Mouse (Mus musculus) G1E-ER4 (cell line): ENCODE data around the gene Apex1. TPM values are rescaled to one million over a fixed set of nuclear protein-coding genes. Genes with fewer than 3 reads are reported as not detected.

Experiments
- GATA1 ChIP-seq: IDR thresholded peaks from one replicate; pipeline ENCODE4 v1.8.0; 2012; ENCODE audit warnings: low read length, inconsistent platforms
- polyA plus RNA-seq: library from polyadenylated mRNA; stranded (reverse); fragments of >175 nt; gene quantifications from 2 replicates; pipeline ENCODE4 v1.2.3, GENCODE M21; 2012

The Apex1 gene
- polyA plus RNA-seq, 1 experiment = 236 TPM

GRCm38 (mm10) chr14:50968216-50968980 lies 43.6 kb downstream of the Apex1 start:
- no peak for TF ChIP-seq GATA1

DNA sequence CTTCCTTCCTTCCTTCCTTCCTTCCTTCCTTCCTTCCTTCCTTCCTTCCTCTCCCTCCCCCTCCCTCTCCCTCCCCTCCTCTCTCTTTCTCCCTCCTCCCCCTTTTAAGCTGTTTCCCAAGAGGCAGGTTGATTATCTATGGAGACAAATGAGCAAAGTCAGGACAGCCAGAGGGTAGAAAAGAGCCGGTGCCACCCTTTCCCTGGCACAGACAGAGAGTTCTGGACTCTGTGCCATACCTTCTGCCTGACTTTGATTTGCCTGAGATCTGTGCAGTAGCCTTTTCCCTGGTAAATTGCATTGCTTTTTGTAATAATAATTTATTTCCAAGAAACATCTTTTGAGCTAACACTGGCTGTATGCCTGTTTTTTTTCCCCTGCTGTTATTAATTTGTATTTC lies 44.3 kb downstream of the Apex1 start:
- TF ChIP-seq GATA1 = no peak

DNA sequence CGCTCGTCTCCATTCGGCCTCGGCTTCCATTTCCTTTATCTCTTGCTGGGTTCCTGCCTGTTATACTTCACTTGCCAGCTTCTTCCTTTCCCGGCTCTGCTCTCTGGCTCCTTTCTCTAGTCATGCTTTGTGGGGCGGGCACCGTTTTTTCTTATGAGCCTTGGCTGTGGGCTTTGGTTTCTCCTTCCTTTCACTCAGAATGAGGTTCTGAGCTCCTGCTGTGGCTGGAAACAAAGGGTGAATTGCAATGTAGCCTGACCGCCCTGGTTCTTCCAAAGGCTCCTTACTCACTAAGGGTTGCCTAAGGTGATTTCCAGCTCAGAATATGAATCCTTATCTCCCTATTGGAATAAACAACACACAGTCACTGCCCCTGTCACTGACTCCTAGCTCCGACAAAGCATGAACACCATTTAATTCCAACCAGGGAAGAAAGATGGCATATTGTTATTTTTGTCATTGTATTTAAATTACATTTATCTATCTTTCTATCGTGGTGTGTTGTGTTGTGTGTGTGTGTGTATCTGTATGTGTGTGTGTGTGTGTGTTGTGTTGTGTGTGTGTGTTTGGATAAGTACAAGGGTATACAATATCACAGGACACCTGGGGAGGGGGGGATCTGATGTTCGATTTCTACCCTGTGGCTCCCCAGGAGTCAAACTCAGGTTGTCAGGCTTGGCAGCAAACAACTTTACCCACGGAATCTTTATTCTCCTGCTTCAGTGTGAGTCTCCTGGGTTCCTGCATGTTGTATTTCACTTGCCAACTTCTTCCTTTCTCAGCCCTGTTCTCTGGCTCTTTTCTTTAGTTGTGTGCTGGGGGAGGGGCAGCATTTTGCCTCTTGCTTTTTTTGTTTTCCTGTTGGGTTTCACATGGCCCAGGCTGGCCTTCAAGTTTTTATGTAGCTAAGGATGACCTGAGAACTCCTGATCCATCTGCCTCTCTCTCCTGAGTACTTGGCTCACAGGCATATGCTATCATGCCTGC lies 45.1 kb downstream of the Apex1 start:
- TF ChIP-seq GATA1 = no peak

- no peak for TF ChIP-seq GATA1
Observed at GRCm38 (mm10) chr14:50970822-50971221, 46.1 kb downstream of the Apex1 start.

- TF ChIP-seq GATA1 = no peak
Observed at GRCm38 (mm10) chr14:50973700-50974099, 48.9 kb downstream of the Apex1 start.

GRCm38 (mm10) chr14:50975001-50975400 lies 50.2 kb downstream of the Apex1 start:
- no peak for TF ChIP-seq GATA1

GRCm38 (mm10) chr14:50976674-50977073 lies 51.9 kb downstream of the Apex1 start:
- no peak for TF ChIP-seq GATA1

Other genes with a start within 250 kb of the Apex1 start
- gene Olfr747, start 231.8 kb upstream of the Apex1 start, polyA plus RNA-seq = not detected in 2 replicates
- not detected in 2 replicates for gene Olfr748, start 217.6 kb upstream of the Apex1 start, polyA plus RNA-seq
- not detected in 2 replicates for gene Olfr749, start 179.9 kb upstream of the Apex1 start, polyA plus RNA-seq
- gene Ttc5, start 139.4 kb upstream of the Apex1 start, polyA plus RNA-seq = 8.2 and 26.0 TPM in 2 replicates
- 0.11 and 0.15 TPM in 2 replicates for gene Ccnb1ip1, start 117.2 kb upstream of the Apex1 start, polyA plus RNA-seq
- gene Parp2, start 117.1 kb upstream of the Apex1 start, polyA plus RNA-seq = 5.4 and 6.2 TPM in 2 replicates
- 1.2 and 1.5 TPM in 2 replicates for gene Tep1, start 54.4 kb upstream of the Apex1 start, polyA plus RNA-seq
- gene Klhl33, start 27.5 kb upstream of the Apex1 start, polyA plus RNA-seq = not detected in 2 replicates
- gene Osgep, start 75 bp upstream of the Apex1 start, polyA plus RNA-seq = 46.1 and 70.5 TPM in 2 replicates
- gene Pip4p1, start 5.9 kb downstream of the Apex1 start, polyA plus RNA-seq = 74.0 and 135 TPM in 2 replicates
- gene Pnp, start 6.1 kb downstream of the Apex1 start, polyA plus RNA-seq = 0.79 and 1.1 TPM in 2 replicates
- 0.12 and 1.1 TPM in 2 replicates for gene Gm49342, start 19.5 kb downstream of the Apex1 start, polyA plus RNA-seq
- gene Pnp2, start 31.0 kb downstream of the Apex1 start, polyA plus RNA-seq = not detected in 2 replicates
- gene Rnase10, start 82.8 kb downstream of the Apex1 start, polyA plus RNA-seq = not detected in 2 replicates
- gene Rnase9, start 116.9 kb downstream of the Apex1 start, polyA plus RNA-seq = not detected in 2 replicates
- gene Rnase11, start 125.2 kb downstream of the Apex1 start, polyA plus RNA-seq = not detected in 2 replicates
- gene Rnase12, start 132.7 kb downstream of the Apex1 start, polyA plus RNA-seq = not detected in 2 replicates
- gene Olfr750, start 149.5 kb downstream of the Apex1 start, polyA plus RNA-seq = not detected in 2 replicates
- not detected in 2 replicates for gene Rnase4, start 166.1 kb downstream of the Apex1 start, polyA plus RNA-seq
- gene Ang, start 166.2 kb downstream of the Apex1 start, polyA plus RNA-seq = not detected in 2 replicates
- not detected in 2 replicates for gene Eddm3b, start 189.5 kb downstream of the Apex1 start, polyA plus RNA-seq
- 0.03 TPM in 1 of 2 replicates, not detected in the other for gene Rnase6, start 198.9 kb downstream of the Apex1 start, polyA plus RNA-seq
- not detected in 2 replicates for gene Rnase1, start 221.8 kb downstream of the Apex1 start, polyA plus RNA-seq
- not detected in 2 replicates for gene Rnase2b, start 237.3 kb downstream of the Apex1 start, polyA plus RNA-seq